Mouse (Mus musculus) CH12.LX (cell line): ENCODE measurements around the gene Shld2.

Experiments used
- CHD1 ChIP-seq: IDR thresholded peaks from 2 replicates; pipeline ENCODE4 v1.6.1; 2012; ENCODE audit warnings: low read depth, low read length, improper control_type of control experiment, inconsistent platforms
- CTCF ChIP-seq, 2 experiments: IDR thresholded peaks in 1 of 2; conservative IDR thresholded peaks in 1 of 2; 2 replicates each; pipeline ENCODE4 v1.5.1; 2011 to 2012; ENCODE audit warnings: low read depth in 2 of 2, low read length in 2 of 2, improper control_type of control experiment in 1 of 2, inconsistent platforms in 1 of 2, mild to moderate bottlenecking in 1 of 2, moderate library complexity in 1 of 2
- EP300 ChIP-seq: IDR thresholded peaks from 2 replicates; pipeline ENCODE4 v1.6.1; 2011; ENCODE audit warnings: low read length, improper control_type of control experiment
- MAFK ChIP-seq: IDR thresholded peaks from 2 replicates; pipeline ENCODE4 v1.6.1; 2011; ENCODE audit warnings: low read length, improper control_type of control experiment; ENCODE audit not compliant: insufficient replicate concordance
- RAD21 ChIP-seq: IDR thresholded peaks from 2 replicates; pipeline ENCODE4 v1.6.1; 2011; ENCODE audit warnings: low read depth, mild to moderate bottlenecking, low read length, improper control_type of control experiment, moderate library complexity
- TCF12 ChIP-seq: IDR thresholded peaks from 2 replicates; pipeline ENCODE4 v1.6.1; 2014; ENCODE audit warnings: low read depth, mild to moderate bottlenecking, inconsistent platforms, low read length, improper control_type of control experiment

- TF ChIP-seq CHD1 (no peak), CTCF (conservative IDR thresholded peaks at IDR 0.05 in 1 of 2, IDR thresholded peaks at IDR 0.05 in 1 of 2; ENCODE audit: low read depth in 2 of 2, low read length in 2 of 2) (no peak), MAFK (no peak), EP300 (no peak), RAD21 (no peak), TCF12 (no peak)
Measured at GRCm38 (mm10) chr14:34288396-34288795, 21.9 kb downstream of the Shld2 start.
